In the genomic region with DNA sequence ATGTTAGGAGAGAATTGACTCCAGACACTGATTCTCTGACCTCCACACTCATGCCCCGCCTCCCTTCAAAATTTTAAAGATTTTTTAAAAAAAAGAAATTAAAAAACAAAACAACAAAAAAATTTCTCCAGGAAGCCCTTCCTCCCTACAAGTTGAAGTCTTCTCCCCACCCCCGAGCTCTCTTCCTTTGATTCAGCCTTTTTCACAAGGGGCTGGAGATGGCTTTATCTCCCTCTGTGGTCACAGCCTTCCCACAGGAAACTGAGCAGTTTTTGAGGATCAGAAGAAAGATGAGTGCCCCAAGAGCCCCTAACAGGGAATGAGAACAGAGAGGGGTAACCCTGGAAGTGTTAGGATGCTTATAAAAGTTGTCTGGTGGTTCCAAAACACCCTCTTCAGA, we compare ENCODE assay signal across 19 mouse cellular contexts. TPM values are rescaled to one million over a fixed set of nuclear protein-coding genes. Genes with fewer than 3 reads are reported as not detected.
DNase-seq lines count a peak whose midpoint lies in the region; ATAC-seq and TF ChIP-seq lines count a peak whose summit lies in the region.
"Had no signal": no experiment of that assay in that cellular context is flagged by ENCODE, and none has a peak within 500 bp of the region (broad histone marks: within the 10 kb centered on the region; RNA-seq: fewer than 3 reads in every experiment).

No protein-coding gene starts in this region.

- H3K27me3 ChIP-seq in heart, embryonic 11.5 days (ENCODE audit: control insufficient read depth, insufficient read depth, low read length): no peaks in the 10 kb centered on the region
- H3K27me3 ChIP-seq in intestine, embryonic 16.5 days (replicated peaks; ENCODE audit: control insufficient read depth, insufficient read depth, low read length): no peaks in the 10 kb centered on the region
- H3K27me3 ChIP-seq in intestine, postnatal 0 days (replicated peaks; ENCODE audit: control insufficient read depth, insufficient read depth, low read length): no peaks in the 10 kb centered on the region
- H3K27me3 ChIP-seq in lung, embryonic 14.5 days (ENCODE audit: insufficient read depth, low read length): no peaks in the 10 kb centered on the region
- H3K27me3 ChIP-seq: embryonic facial prominence, embryonic 12.5 days; hindbrain, embryonic 15.5 days; intestine, embryonic 15.5 days; limb, embryonic 13.5 days; midbrain, embryonic 13.5 days had no signal

- ATAC-seq in heart, embryonic 11.5 days (replicated peaks; ENCODE audit: insufficient number of reproducible peaks, low FRiP score, low TSS enrichment): no peak
- ATAC-seq in intestine, embryonic 16.5 days: no peak
- ATAC-seq in intestine, postnatal 0 days: no peak
- ATAC-seq in lung, embryonic 14.5 days (ENCODE audit: insufficient read depth): no peak
- ATAC-seq: activated CD4-positive, CD25-positive, alpha-beta regulatory T cell, adult 4 months; forebrain, embryonic 14.5 days; midbrain, embryonic 13.5 days had no signal

- DNase-seq in heart, adult 11 months: peak; percentile 94
- no peak for DNase-seq in lung, embryonic 14.5 days
- no peak for DNase-seq in lung, postnatal 36 days
- DNase-seq: cerebellum, adult 11 months; thymus, postnatal 36 days had no signal

- 62% methylated on average over 2 of the region's 2 CpGs for WGBS in heart, embryonic 11.5 days (ENCODE audit: insufficient replicate concordance)
- WGBS in intestine, embryonic 16.5 days: 69% methylated on average over 2 of the region's 2 CpGs
- WGBS in intestine, postnatal 0 days: 76% methylated on average over 2 of the region's 2 CpGs
- whole genome bisulfite sequencing in lung, embryonic 14.5 days: 77% methylated on average over 2 of the region's 2 CpGs

- TF ChIP-seq CTCF in intestine, postnatal 0 days (IDR thresholded peaks at IDR 0.05; ENCODE audit: low read depth): no peak
- TF ChIP-seq CTCF in lung, embryonic 14.5 days (IDR thresholded peaks at IDR 0.05; ENCODE audit: low read depth): no peak

- no peaks in the 10 kb centered on the region; the same call in 1 of the 2 replicates for H3K4me1 ChIP-seq in heart, embryonic 11.5 days (ENCODE audit: control insufficient read depth, insufficient read depth, low read length)
- H3K4me1 ChIP-seq in intestine, embryonic 16.5 days (ENCODE audit: control insufficient read depth, insufficient read depth, low read length): peaks cover 3% of the 10 kb centered on the region; the same call in 1 of the 2 replicates
- H3K4me1 ChIP-seq in intestine, postnatal 0 days (replicated peaks; ENCODE audit: control insufficient read depth, insufficient read depth, low read length): 0 out of 2 replicates have a peak, but pooled peaks cover 5% of the 10 kb centered on the region
- H3K4me1 ChIP-seq in lung, embryonic 14.5 days (ENCODE audit: insufficient read depth): no peaks in the 10 kb centered on the region
- H3K4me1 ChIP-seq in brown adipose tissue, adult 24 weeks (ENCODE audit: control insufficient read depth, insufficient read depth, insufficient read length, low read length): no peaks in the 10 kb centered on the region
- H3K4me1 ChIP-seq: hindbrain, embryonic 15.5 days; midbrain, embryonic 13.5 days had no signal

- H3K36me3 ChIP-seq in heart, embryonic 11.5 days (ENCODE audit: control insufficient read depth, insufficient read depth, low read length): no peaks in the 10 kb centered on the region
- no peaks in the 10 kb centered on the region for H3K36me3 ChIP-seq in intestine, embryonic 16.5 days (ENCODE audit: control insufficient read depth, insufficient read depth, low read length)
- H3K36me3 ChIP-seq in intestine, postnatal 0 days (ENCODE audit: control insufficient read depth, insufficient read depth): no peaks in the 10 kb centered on the region
- H3K36me3 ChIP-seq in lung, embryonic 14.5 days (ENCODE audit: insufficient read depth): no peaks in the 10 kb centered on the region
- H3K36me3 ChIP-seq: embryonic facial prominence, embryonic 12.5 days; G1E; hindbrain, embryonic 15.5 days; intestine, embryonic 15.5 days; limb, embryonic 13.5 days; midbrain, embryonic 13.5 days had no signal

- H3K27ac ChIP-seq in heart, embryonic 11.5 days (ENCODE audit: low read depth, low read length): no peak overlapping the region
- H3K27ac ChIP-seq in intestine, embryonic 16.5 days (ENCODE audit: low read length): peak overlapping the region; percentile 39; the same call in 1 of the 2 replicates
- H3K27ac ChIP-seq in intestine, postnatal 0 days (ENCODE audit: low read depth, low read length): no peak overlapping the region
- peak overlapping the region; percentile 21; the same call in 1 of the 2 replicates for H3K27ac ChIP-seq in lung, embryonic 14.5 days (ENCODE audit: low read depth)
- H3K27ac ChIP-seq in brown adipose tissue, adult 24 weeks (replicated peaks; ENCODE audit: low read depth, low read length): peak overlapping the region; percentile 20
- H3K27ac ChIP-seq: embryonic facial prominence, embryonic 12.5 days; hindbrain, embryonic 15.5 days; intestine, embryonic 15.5 days; limb, embryonic 13.5 days; liver, embryonic 14.5 days; midbrain, embryonic 13.5 days had no signal

- H3K4me2 ChIP-seq in heart, embryonic 11.5 days: no peak overlapping the region
- no peak overlapping the region for H3K4me2 ChIP-seq in intestine, embryonic 16.5 days (ENCODE audit: low read depth, low read length)
- no peak overlapping the region for H3K4me2 ChIP-seq in intestine, postnatal 0 days (replicated peaks; ENCODE audit: low read depth)
- no peak overlapping the region for H3K4me2 ChIP-seq in lung, embryonic 14.5 days
- H3K4me2 ChIP-seq: embryonic facial prominence, embryonic 12.5 days; hindbrain, embryonic 15.5 days; intestine, embryonic 15.5 days; limb, embryonic 13.5 days; midbrain, embryonic 13.5 days had no signal

- no peak overlapping the region for H3K9ac ChIP-seq in heart, embryonic 11.5 days (ENCODE audit: low read depth, low read length)
- H3K9ac ChIP-seq in intestine, embryonic 16.5 days (ENCODE audit: low read depth, low read length): no peak overlapping the region
- no peak overlapping the region for H3K9ac ChIP-seq in intestine, postnatal 0 days (ENCODE audit: low read depth, low read length)
- H3K9ac ChIP-seq in lung, embryonic 14.5 days: no peak overlapping the region
- H3K9ac ChIP-seq: embryonic facial prominence, embryonic 12.5 days; hindbrain, embryonic 15.5 days; intestine, embryonic 15.5 days; limb, embryonic 13.5 days; liver, embryonic 14.5 days; midbrain, embryonic 13.5 days had no signal

- H3K4me3 ChIP-seq in heart, embryonic 11.5 days (ENCODE audit: low read depth, low read length): no peak overlapping the region
- H3K4me3 ChIP-seq in intestine, embryonic 16.5 days (ENCODE audit: low read length): no peak overlapping the region
- no peak overlapping the region for H3K4me3 ChIP-seq in intestine, postnatal 0 days (ENCODE audit: low read depth, low read length)
- H3K4me3 ChIP-seq in lung, embryonic 14.5 days (ENCODE audit: low read depth, low read length): no peak overlapping the region
- H3K4me3 ChIP-seq in brown adipose tissue, adult 24 weeks (ENCODE audit: insufficient read depth, low read depth, low read length): no peak overlapping the region
- H3K4me3 ChIP-seq: embryonic facial prominence, embryonic 12.5 days; erythroblast, embryonic 14.5 days; hindbrain, embryonic 15.5 days; intestine, embryonic 15.5 days; limb, embryonic 13.5 days; midbrain, embryonic 13.5 days had no signal

- H3K9me3 ChIP-seq in heart, embryonic 11.5 days (replicated peaks; ENCODE audit: control insufficient read depth, low read length): no peaks in the 10 kb centered on the region
- no peaks in the 10 kb centered on the region for H3K9me3 ChIP-seq in intestine, embryonic 16.5 days (ENCODE audit: control insufficient read depth, low read length)
- H3K9me3 ChIP-seq in intestine, postnatal 0 days (ENCODE audit: control insufficient read depth): no peaks in the 10 kb centered on the region
- no peaks in the 10 kb centered on the region for H3K9me3 ChIP-seq in lung, embryonic 14.5 days (ENCODE audit: low read depth, low read length)
- H3K9me3 ChIP-seq: embryonic facial prominence, embryonic 12.5 days; G1E; hindbrain, embryonic 15.5 days; intestine, embryonic 15.5 days; limb, embryonic 13.5 days; midbrain, embryonic 13.5 days had no signal

RNA-seq across cellular contexts. Expression of gene Notch3, which starts 5.8 kb away (rescaled TPM):
- polyA plus RNA-seq in heart, embryonic 11.5 days (2014; fragmentation: Nextera tagmentation; extraction: Ambion mirVana): 6.8 and 6.9 TPM in 2 replicates
- polyA plus RNA-seq in intestine, embryonic 16.5 days (2015; fragmentation: Nextera tagmentation; extraction: Ambion mirVana): 5.1 and 6.6 TPM in 2 replicates
- 2.0 and 2.3 TPM in 2 replicates for polyA plus RNA-seq in intestine, postnatal 0 days (2015; fragmentation: Nextera tagmentation; extraction: Ambion mirVana)
- polyA plus RNA-seq in lung, embryonic 14.5 days (2014; fragmentation: Nextera tagmentation; extraction: Ambion mirVana): 19.4 and 21.7 TPM in 2 replicates
- polyA plus RNA-seq in brown adipose tissue, adult 24 weeks (2012; ENCODE audit: insufficient read depth, insufficient read length, missing spikeins): 4.3 and 7.4 TPM in 2 replicates
- polyA plus RNA-seq: activated CD4-positive, CD25-positive, alpha-beta regulatory T cell, adult 4 months; erythroblast, embryonic 14.5 days had no signal

RNA-seq across cellular contexts. Expression of gene Ephx3, which starts 16.9 kb away (rescaled TPM):
- polyA plus RNA-seq in heart, embryonic 11.5 days (2014; fragmentation: Nextera tagmentation; extraction: Ambion mirVana): not detected in 2 replicates
- 0.05 and 0.16 TPM in 2 replicates for polyA plus RNA-seq in intestine, embryonic 16.5 days (2015; fragmentation: Nextera tagmentation; extraction: Ambion mirVana)
- not detected in 2 replicates for polyA plus RNA-seq in intestine, postnatal 0 days (2015; fragmentation: Nextera tagmentation; extraction: Ambion mirVana)
- 0.14 and 0.22 TPM in 2 replicates for polyA plus RNA-seq in lung, embryonic 14.5 days (2014; fragmentation: Nextera tagmentation; extraction: Ambion mirVana)
- not detected in 2 replicates for polyA plus RNA-seq in brown adipose tissue, adult 24 weeks (2012; ENCODE audit: insufficient read depth, insufficient read length, missing spikeins)
- polyA plus RNA-seq: activated CD4-positive, CD25-positive, alpha-beta regulatory T cell, adult 4 months; erythroblast, embryonic 14.5 days; forebrain, embryonic 14.5 days had no signal

Comparison
In these comparisons a context has a peak if more than half of its experiments do, and no peak if none do; other contexts are left out.
1. H3K27ac ChIP-seq: peak in intestine, embryonic 16.5 days (single experiment), lung, embryonic 14.5 days (single experiment) and brown adipose tissue, adult 24 weeks (single experiment); none in heart, embryonic 11.5 days (single experiment) and intestine, postnatal 0 days (single experiment).